ENCODE assay signal across 22 mouse cellular contexts in genomic region chr10:64278836-64279235, GRCm38 (mm10).
A peak's percentile ranks its signal among the peaks of the same experiment; 100 is the strongest.
DNase-seq lines count a peak whose midpoint lies in the region; ATAC-seq and TF ChIP-seq lines count a peak whose summit lies in the region.
"Had no signal": no experiment of that assay in that cellular context is flagged by ENCODE, and none has a peak within 500 bp of the region (broad histone marks: within the 10 kb centered on the region; RNA-seq: fewer than 3 reads in every experiment).

No protein-coding gene starts in this region.

- no peaks in the 10 kb centered on the region for H3K36me3 ChIP-seq in forebrain, postnatal 0 days (ENCODE audit: insufficient read depth)
- H3K36me3 ChIP-seq in forebrain, embryonic 16.5 days (ENCODE audit: control insufficient read depth, insufficient read depth), result no peaks in the 10 kb centered on the region
- H3K36me3 ChIP-seq: embryonic facial prominence, embryonic 13.5 days; G1E; hindbrain, embryonic 13.5 days; limb, embryonic 15.5 days; liver, embryonic 15.5 days; midbrain, embryonic 12.5 days had no signal

- TF ChIP-seq CTCF in forebrain, postnatal 0 days (IDR thresholded peaks at IDR 0.05; ENCODE audit: low read depth), result no peak
- no peak for TF ChIP-seq CTCF in layer of hippocampus, adult 2 months (conservative IDR thresholded peaks at IDR 0.05)

- no peaks in the 10 kb centered on the region for H3K27me3 ChIP-seq in forebrain, postnatal 0 days (ENCODE audit: insufficient read depth, low read length)
- H3K27me3 ChIP-seq in forebrain, embryonic 16.5 days (replicated peaks; ENCODE audit: control insufficient read depth, insufficient read depth, low read length), result no peaks in the 10 kb centered on the region
- H3K27me3 ChIP-seq: embryonic facial prominence, embryonic 13.5 days; hindbrain, embryonic 13.5 days; limb, embryonic 15.5 days; liver, embryonic 15.5 days; midbrain, embryonic 12.5 days had no signal

- WGBS in forebrain, postnatal 0 days, result 68% methylated on average over 2 of the region's 2 CpGs
- 74% methylated on average over 2 of the region's 2 CpGs for WGBS in forebrain, embryonic 16.5 days

- H3K4me3 ChIP-seq in forebrain, postnatal 0 days (ENCODE audit: low read depth, low read length), result no peak overlapping the region
- no peak overlapping the region for H3K4me3 ChIP-seq in forebrain, embryonic 16.5 days (replicated peaks; ENCODE audit: low read length)
- no peak overlapping the region for H3K4me3 ChIP-seq in layer of hippocampus, adult 2 months
- H3K4me3 ChIP-seq: embryonic facial prominence, embryonic 13.5 days; hindbrain, embryonic 13.5 days; limb, embryonic 15.5 days; liver, embryonic 15.5 days; midbrain, embryonic 12.5 days had no signal

- no peak overlapping the region for H3K27ac ChIP-seq in forebrain, postnatal 0 days (ENCODE audit: low read depth, low read length)
- no peak overlapping the region for H3K27ac ChIP-seq in forebrain, embryonic 16.5 days (ENCODE audit: low read length)
- H3K27ac ChIP-seq in layer of hippocampus, adult 2 months, result no peak overlapping the region
- H3K27ac ChIP-seq: embryonic facial prominence, embryonic 13.5 days; hindbrain, embryonic 13.5 days; limb, embryonic 15.5 days; liver, embryonic 15.5 days; midbrain, embryonic 12.5 days had no signal

- no peak overlapping the region for H3K4me2 ChIP-seq in forebrain, postnatal 0 days (ENCODE audit: low read depth)
- no peak overlapping the region for H3K4me2 ChIP-seq in forebrain, embryonic 16.5 days (ENCODE audit: low read length)
- H3K4me2 ChIP-seq: embryonic facial prominence, embryonic 13.5 days; hindbrain, embryonic 13.5 days; limb, embryonic 15.5 days; liver, embryonic 15.5 days; midbrain, embryonic 12.5 days had no signal

- no peaks in the 10 kb centered on the region for H3K9me3 ChIP-seq in forebrain, postnatal 0 days (ENCODE audit: low read length)
- H3K9me3 ChIP-seq in forebrain, embryonic 16.5 days (ENCODE audit: control insufficient read depth, low read length), result no peaks in the 10 kb centered on the region
- H3K9me3 ChIP-seq: embryonic facial prominence, embryonic 13.5 days; G1E; hindbrain, embryonic 13.5 days; limb, embryonic 15.5 days; liver, embryonic 15.5 days; midbrain, embryonic 12.5 days had no signal

- DNase-seq in forebrain, postnatal 0 days, result peak; percentile 34
- DNase-seq in layer of hippocampus, adult 18-20 months (ENCODE audit: low spot score in 2 of 2), result peak; percentile 2 to 46
- no peak for DNase-seq in layer of hippocampus, adult 2 months (ENCODE audit: low spot score in 2 of 2)
- peak; percentile 60 to 75 for DNase-seq in cerebellum, postnatal 14 days
- DNase-seq in urinary bladder, postnatal 14 days (ENCODE audit: low spot score), result no peak
- DNase-seq in spleen, adult 12 weeks (ENCODE audit: low spot score), result no peak
- DNase-seq: adrenal gland, postnatal 10 days; kidney, adult 2 months; kidney, postnatal 10 days; retina, postnatal 1 day; thymus, postnatal 4 days had no signal

- H3K9ac ChIP-seq in forebrain, postnatal 0 days, result no peak overlapping the region
- H3K9ac ChIP-seq in forebrain, embryonic 16.5 days (replicated peaks; ENCODE audit: low read depth, low read length), result no peak overlapping the region
- H3K9ac ChIP-seq: embryonic facial prominence, embryonic 13.5 days; hindbrain, embryonic 13.5 days; limb, embryonic 15.5 days; liver, embryonic 15.5 days; midbrain, embryonic 12.5 days had no signal

- H3K4me1 ChIP-seq in forebrain, postnatal 0 days (ENCODE audit: insufficient read depth), result no peaks in the 10 kb centered on the region
- no peaks in the 10 kb centered on the region for H3K4me1 ChIP-seq in forebrain, embryonic 16.5 days (replicated peaks; ENCODE audit: control insufficient read depth, insufficient read depth, low read length)
- H3K4me1 ChIP-seq: embryonic facial prominence, embryonic 13.5 days; hindbrain, embryonic 13.5 days; limb, embryonic 15.5 days; liver, embryonic 15.5 days; midbrain, embryonic 12.5 days had no signal

- no peak for ATAC-seq in forebrain, postnatal 0 days
- ATAC-seq in forebrain, embryonic 16.5 days, result no peak; the same call in 1 of the 2 replicates
- ATAC-seq in erythroblast, adult 5-6 weeks (replicated peaks; ENCODE audit: low FRiP score, poor library complexity, severe bottlenecking), result no peak
- ATAC-seq: activated CD4-positive, CD25-positive, alpha-beta regulatory T cell, adult 4 months; inflammation-experienced regulatory T-cells, adult 6 months; lung, postnatal 0 days had no signal

Comparison
In these comparisons a context has a peak if more than half of its experiments do, and no peak if none do; other contexts are left out.
1. DNase-seq: peak in forebrain, postnatal 0 days (single experiment), layer of hippocampus, adult 18-20 months (2 of 2) and cerebellum, postnatal 14 days (2 of 2); none in layer of hippocampus, adult 2 months (0 of 2), urinary bladder, postnatal 14 days (single experiment) and spleen, adult 12 weeks (single experiment).